Mouse (Mus musculus) heart, postnatal 25 days (tissue): ENCODE data around the gene Cobll1. TPM values are rescaled to one million over a fixed set of nuclear protein-coding genes. Genes with fewer than 3 reads are reported as not detected.
"Not testable (repeated sequence)": the region's sequence is repeated elsewhere in the genome, so short reads cannot be mapped to it uniquely, and the experiment has no call there.

Source experiments
- DNase-seq: peaks from one replicate; pipeline ENCODE4 v3.0.0; 2022; ENCODE audit warnings: low spot score
- intact Hi-C: fragments of 180-260 bp; cut with DNase I; formaldehyde crosslinking; loops from one replicate; pipeline ENCODE4 v1.15.1; 2025
- total RNA-seq, 2 experiments: library from RNA; stranded (reverse); gene quantifications; 2 replicates each; pipeline ENCODE4 v1.2.3; 2021

Gene Cobll1
- 10 to 100 TPM; 56.6 to 61.6 TPM for total RNA-seq

DNA sequence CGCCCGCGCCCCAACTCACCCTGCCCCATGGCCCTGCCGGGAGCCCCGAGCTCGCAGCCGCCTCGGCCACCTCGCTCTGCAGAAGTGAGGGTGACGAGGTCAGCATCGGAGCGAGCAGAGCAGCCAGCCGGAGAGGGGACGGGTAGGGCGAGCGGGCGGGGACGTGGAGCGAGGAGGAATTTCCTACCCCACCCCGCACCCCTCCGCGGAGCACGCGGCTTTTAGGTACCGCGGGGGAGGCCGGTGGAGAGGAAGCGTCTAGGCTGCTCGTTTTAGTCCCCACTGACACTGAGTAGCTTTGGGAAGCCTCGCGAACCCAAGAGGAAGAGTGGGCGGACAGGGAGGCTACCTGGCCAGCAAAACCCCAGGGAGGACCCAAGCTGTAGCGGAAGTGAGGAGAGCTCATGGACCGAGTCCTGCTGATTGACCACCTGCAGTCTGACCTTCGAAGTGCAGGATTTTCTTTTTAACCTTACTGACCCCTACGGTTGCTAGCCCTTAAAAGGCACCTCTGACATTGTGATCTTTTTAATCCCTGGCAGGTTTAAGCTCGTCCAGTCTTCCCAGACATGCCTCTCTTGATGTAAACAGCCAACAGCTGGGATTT lies at the start of gene Cobll1:
Gene Cobll1 (minus strand): TSS at position 440 of the 607 bp plus-strand sequence.
- DNase-seq: no peak
- intact Hi-C loops: loop anchor here (2.0 to 5.0 kb wide), 4 partner anchors 46 to 217 kb away; partner anchors contain the start of gene Grb14

DNA sequence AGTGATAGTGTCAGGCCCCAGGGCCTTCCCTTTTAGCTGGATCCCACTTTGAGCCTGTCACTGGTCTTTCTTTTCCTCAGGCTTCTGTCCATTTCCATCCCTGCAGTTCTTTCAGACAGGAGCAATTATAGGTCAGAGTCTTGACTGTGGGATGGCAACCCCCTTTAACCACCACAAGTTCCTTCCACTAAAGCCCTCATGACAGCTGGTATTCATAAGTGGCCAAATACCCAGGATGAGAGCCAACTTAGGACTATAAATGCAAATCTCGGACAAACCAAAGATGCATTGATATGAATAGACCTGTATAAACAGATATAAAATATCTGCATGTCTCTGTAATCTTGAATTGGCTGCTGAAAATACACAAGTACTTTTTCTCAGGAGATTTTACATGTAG lies 49.5 kb upstream of the Cobll1 start:
- no peak for DNase-seq
- intact Hi-C loops: no loop called here

DNA sequence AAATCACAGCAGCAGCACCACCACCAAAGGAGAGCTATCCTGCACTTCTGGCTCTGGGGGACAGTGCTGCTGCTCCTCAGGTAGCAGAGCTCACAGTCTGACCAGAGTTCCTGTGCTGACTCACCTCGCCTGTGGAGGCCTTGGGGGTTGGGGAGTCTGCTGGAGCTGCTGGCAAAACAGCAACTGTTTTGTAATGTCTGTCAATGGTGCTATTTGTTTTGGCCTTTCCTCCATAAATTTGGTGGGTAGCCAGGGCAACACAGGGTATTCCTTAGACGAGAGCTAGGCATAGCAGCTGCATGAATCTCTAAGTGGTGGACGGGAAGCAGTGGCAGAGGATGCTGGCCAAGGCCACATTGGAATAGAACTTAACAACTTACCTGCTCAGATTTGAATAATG lies 46.2 kb upstream of the Cobll1 start:
- no peak for DNase-seq
- intact Hi-C loops: no loop called here

DNA sequence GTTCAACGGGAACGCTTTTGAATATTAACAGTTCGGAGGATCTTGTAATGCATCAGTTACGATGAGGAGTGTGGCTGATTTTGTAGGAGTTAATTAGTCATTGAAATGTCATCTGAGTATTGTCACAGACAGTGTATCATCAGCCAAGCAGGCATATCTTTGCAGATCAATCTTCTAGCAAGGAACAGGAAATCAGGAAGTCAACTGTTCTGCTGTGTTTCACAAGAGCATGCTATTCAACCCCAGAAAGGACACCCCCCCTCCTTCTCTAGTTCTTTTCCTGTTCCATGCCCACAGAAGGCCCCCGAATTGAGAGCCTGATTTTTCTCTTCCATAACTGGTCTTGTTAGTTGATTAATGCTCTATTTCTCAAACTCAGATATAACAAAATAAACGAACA lies 43.8 kb upstream of the Cobll1 start:
- no peak for DNase-seq
- intact Hi-C loops: no loop called here

DNA sequence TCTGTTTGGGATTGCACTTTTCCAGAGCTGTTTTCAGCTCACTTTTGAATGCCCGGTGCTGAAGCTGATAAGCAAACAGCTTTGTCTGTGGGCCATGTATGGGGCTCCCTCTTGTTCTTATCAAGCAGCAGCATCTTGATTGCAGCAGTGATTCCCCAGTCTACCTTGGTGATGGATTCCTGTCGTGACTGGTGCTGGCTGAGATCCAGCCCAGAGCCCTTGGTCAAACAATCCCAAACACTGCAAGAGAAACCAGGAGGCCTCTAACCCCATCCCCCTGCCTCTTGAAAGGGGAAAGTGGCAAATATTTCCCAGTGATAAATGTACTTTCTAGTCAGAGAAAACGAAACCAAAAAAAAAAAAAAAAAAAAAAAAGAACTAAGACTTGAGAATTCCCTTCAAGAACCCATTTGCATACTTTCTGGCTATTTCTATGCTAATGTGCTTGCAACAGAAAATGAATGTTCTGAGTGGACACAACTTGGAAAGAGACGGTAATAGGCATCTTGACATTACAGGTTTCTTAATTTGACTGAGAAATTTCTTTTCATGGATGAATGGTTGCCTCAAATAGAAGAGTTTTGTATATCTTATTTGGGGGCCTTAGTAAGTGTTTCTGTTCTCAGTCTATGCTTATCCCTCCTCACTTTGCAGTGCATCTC lies 40.0 kb upstream of the Cobll1 start:
- intact Hi-C loops: no loop called here
- no peak for DNase-seq

DNA sequence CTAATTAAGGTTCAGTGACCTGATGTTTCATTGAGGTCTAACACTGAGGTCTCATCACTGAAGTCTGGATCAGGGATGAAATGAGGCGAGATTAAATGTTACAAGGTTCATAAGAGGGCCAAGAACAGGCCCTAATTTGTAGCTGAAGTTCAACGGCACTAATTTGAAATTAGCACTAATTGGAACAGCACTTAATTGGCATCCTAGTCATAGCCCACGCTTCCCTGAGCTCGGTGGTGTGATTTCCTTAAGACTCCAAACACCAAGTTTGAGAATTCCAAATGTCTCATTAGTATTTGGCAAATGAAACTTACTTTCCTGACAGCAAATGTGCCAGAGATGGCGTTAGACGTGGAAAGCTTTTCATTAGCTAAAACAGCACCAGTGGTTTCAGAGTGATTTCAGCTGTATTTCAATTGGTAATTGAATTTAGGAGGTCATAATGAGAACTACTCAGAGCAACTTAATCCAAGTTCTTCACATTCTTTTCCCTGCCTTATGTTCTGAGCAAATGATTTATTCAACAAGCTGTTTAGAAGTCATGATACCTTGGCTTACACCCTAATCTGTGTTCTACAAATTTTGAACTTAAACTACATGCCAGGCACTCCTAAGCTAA lies 36.3 kb upstream of the Cobll1 start:
- intact Hi-C loops: no loop called here

DNA sequence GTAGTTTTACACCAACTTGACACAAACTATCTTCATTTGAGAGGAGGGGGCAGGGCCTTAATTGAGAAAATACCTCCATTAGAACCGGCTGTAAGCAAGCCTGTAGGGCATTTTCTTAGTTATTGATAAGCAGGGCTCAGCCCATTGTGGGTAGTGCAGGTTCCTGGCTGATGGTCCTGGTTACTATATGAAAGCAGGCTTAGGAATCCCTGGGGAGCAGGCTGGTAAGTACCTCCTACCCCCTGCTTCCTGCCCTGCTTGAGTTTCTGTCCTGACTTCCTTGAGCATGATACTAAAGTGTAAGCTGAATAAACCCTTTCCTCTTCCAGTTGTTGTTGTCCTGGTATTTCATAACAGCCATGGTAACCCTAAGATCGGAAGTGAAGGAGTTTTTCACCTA lies 34.7 kb upstream of the Cobll1 start:
- intact Hi-C loops: no loop called here
- DNase-seq: no peak

More for the DNA sequence above, 36.3 kb upstream of the Cobll1 start:
- DNase-seq: no peak

DNA sequence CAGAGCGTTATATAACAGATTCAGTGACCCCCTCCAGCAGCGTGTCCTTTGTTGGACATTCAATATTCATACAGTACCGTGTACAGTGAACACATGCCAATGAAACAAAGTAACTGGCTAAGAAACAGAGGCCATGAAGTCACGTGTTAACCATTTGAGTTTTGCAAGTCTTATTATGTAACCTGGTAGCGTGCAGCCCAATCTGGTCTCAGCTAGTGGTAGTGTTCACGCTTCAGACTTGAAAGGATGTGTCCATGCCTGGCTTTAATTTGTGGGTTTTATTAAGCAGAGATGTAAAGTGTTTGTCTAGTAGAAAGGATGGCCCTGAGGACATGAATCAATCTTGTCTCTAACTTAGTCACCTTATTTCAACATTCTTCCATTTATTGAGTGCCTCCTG lies 29.5 kb upstream of the Cobll1 start:
- intact Hi-C loops: no loop called here
- DNase-seq: no peak

DNA sequence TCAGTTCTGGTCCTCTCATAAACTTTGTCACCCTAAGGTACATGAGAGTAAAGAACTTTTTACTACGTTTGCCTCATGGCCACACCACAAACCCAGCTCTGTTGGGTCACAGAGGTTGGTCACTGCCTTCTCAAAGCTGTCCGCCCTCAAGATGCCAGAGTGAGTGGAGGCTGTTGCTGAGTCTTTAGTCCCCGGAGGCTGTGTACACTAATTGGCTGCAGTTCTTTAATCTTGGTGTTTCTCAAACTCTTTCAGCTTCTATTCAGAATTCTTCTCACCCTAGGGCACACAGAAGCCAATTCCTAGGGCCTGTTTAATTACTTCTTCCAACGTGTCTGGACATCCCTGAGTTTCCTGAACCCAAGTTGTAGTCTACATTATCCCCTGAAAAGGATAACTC lies 28.6 kb upstream of the Cobll1 start:
- intact Hi-C loops: no loop called here
- no peak for DNase-seq

DNA sequence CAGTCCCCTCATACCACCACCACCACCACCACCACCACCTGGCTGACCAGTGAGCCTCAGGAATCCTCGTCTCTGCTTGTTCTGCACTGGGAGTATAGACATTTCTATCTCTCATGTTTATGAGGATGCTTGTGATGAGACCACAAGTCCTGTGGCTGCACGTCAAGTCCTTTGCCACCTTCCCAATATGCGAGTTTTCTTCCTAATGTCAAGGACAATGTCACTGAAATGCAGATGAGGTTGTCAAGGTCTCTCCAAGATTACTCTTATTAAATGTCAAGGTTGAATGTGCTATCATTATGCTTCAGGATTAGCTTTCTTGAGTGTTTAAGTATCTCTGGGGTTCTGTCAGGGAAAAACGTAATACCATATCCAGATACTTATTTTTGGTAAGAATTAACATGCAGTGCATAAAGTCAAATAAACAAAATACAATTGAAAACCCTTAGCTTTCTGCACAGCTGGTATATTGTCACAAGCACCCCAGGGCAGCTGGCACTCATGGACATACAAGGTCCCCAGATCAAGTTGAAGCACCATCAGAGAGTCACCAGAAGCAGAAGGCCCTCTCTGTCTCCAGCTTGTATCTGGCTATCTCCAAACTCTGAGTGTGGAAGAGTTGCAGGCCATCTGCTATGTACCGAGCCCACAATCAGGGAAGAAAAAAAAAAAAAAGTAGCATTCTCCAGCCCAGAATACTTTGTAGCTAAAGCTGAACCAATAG lies 27.5 kb upstream of the Cobll1 start:
- no peak for DNase-seq
- intact Hi-C loops: no loop called here

DNA sequence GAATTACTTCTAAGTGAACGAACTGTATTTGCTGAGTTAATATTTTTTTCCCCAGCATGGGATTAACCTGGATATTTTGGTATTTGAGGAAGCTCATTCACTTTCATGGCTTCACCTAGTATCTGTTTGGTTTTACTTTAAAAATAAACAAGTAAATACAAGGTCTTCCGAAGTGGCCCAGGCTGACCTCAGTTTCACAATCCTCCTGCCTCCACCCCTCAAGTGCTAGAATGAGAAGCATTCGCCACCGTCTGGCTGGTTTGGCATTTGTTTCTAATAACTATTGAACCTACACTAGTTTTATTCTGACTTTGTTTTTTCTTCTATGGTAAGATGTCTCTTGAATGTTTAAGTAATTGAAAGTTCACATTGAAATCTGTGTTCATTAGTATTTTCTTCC lies 23.0 kb upstream of the Cobll1 start:
- intact Hi-C loops: no loop called here

DNA sequence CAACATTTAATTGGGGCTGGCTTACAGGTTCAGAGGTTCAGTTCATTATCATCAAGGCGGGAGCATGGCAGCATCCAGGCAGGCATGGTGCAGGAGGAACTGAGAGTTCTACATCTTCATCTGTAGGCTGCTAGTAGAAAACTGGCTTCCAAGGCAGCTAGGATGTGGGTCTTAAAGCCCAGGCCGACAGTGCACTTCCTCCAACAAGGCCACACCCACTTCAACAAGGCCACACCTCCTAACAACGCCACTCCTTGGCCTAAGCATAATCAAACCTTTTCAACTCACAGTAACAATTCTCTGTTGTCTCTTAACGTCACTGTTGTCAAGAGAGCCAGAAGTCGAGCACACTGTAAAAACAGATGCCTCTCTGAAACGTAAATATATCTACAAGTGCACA lies 21.6 kb upstream of the Cobll1 start:
- DNase-seq, intact Hi-C loops: not testable (repeated sequence)

More for the DNA sequence above, 23.0 kb upstream of the Cobll1 start:
- DNase-seq: no peak

DNA sequence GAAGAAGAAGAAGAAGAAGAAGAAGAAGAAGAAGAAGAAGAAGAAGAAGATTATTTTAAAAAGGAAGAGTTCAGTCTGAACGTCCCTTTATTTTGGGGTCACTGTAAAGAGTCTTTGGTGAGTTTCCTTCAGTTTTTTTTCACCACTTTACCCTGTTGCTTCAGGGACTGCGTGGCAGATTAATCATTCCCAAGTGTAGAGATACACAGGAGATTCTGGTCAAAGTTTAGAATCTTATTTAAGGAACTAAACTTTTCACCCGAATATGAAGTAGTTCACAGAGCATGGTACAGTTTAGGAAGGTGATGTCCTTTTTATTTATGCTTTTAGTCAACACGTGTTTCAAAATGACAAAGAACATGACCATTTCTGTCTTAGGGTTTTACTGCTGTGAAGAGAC lies 21.2 kb upstream of the Cobll1 start:
- no peak for DNase-seq
- intact Hi-C loops: no loop called here

DNA sequence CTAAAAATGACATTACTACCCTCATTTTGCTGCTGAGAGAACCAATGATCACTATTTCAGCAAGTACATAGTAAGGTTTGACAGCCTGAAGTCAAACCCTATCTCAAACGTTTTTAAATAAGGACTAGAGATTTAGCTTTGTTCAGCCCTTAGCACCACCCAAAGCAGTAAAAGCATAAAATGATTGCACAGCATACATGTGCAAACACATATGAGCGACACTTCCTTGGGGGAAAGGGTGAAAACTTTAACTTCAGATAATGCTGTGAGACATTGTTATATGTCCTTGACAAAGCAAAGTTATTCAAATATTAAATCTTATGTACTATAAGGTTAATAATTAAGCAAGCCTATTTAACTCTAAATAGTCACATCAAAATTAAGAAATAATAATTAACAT lies 18.2 kb upstream of the Cobll1 start:
- no peak for DNase-seq
- intact Hi-C loops: no loop called here

DNA sequence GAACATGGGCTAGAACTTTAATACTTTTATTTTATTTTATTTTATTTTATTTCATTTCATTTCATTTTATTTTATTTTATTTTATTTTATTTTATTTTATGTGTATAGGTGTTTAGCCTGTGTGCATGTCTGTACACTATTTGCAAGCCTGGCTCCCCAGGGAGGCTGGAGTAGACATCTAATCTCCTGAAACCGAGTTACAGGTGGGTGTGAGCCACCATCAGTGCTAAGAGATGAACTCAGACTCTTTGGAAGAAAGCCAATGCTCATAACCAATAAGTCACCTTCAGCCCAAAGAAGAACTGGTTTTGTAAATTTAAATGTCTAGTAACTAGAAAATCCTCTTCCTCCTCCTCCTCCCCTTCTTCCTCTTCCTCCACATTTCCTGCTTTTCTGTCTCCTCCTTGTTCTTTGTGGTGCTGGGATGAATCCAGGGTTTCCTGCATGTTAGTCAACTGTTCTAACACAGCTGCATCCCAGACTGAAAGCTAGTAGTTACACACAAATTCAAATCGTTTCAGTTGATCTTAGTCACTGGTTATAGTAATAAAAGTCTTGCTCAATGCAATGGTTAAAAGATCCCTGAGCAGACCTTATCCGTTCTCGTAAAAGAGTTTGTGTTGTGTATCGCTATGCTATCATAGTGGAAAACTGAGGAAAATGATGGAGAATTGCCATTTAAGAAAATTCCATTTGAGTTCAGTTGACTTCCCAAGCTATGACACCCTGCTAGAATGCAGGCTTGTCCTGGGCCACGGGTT lies 17.5 kb upstream of the Cobll1 start:
- no peak for DNase-seq
- intact Hi-C loops: no loop called here

DNA sequence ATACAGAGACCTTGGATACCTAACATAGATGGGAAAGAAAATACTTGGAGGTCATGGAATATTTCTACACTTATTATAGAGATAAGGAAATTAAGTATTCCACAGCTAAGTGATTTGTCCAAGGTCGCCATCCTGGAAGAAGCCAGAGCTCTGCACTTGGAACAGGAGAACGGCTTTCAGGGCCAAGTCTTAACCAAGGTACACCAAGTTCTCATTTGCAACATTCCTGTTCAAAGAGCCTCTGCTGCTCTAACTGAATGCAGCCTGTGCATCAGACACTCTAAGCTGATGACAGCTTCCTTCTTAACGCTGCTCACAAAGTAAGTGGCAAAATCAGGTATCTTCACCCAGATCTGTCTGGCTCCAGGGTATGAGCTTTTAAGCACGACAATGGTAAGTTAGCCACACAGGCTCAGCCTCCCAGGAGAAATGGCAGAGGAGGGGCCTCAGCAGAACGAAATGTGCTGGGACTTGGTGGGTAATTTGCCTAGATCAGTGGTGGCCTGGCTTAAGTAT lies 11.4 kb upstream of the Cobll1 start:
- no peak for DNase-seq
- intact Hi-C loops: no loop called here

DNA sequence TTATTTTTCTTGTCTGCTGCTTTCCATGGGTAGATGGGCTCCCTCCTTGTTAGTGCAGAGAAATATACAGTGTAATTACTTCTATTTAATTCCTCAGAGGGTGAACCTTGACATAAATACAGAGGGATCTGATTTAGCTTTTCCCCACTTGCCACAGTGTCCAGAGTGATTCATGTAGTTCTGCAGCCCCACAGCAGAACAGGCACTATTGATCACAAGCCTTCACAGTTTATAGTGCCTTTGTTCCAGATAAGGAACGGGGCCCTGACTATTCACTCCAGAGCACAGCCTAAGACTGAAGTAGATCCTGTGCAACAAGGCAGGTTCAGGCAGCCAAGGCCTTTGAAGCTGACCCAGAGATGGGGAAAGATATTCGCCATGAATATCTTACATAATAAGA lies 10.4 kb upstream of the Cobll1 start:
- intact Hi-C loops: no loop called here
- no peak for DNase-seq

DNA sequence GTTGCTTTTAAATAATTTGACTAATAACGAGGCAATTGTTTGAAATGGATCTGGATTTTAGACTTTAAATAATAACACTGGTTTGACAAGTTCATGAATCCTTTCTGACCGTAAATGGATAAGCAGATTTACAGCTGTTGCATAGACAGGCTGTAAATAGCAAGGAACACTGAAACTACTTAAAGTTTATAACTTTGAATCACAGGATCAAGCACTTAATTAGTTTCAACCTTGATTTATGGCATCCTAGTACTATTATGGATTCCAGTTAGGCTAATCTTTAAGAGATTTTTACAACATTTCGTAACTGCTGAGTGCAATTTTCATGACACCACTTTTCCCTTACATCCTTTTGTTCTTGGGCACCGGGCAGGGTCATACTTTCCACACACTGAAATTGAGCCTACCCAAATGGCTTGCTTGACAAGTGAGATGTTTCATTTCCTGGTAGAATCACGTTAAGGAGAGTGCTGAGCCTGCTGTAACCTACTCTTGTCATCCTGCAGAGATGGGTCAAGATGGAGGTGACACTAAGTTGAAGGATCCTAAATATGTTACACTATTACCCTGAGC lies 1.1 kb upstream of the Cobll1 start:
- no peak for DNase-seq
- intact Hi-C loops: no loop called here

DNA sequence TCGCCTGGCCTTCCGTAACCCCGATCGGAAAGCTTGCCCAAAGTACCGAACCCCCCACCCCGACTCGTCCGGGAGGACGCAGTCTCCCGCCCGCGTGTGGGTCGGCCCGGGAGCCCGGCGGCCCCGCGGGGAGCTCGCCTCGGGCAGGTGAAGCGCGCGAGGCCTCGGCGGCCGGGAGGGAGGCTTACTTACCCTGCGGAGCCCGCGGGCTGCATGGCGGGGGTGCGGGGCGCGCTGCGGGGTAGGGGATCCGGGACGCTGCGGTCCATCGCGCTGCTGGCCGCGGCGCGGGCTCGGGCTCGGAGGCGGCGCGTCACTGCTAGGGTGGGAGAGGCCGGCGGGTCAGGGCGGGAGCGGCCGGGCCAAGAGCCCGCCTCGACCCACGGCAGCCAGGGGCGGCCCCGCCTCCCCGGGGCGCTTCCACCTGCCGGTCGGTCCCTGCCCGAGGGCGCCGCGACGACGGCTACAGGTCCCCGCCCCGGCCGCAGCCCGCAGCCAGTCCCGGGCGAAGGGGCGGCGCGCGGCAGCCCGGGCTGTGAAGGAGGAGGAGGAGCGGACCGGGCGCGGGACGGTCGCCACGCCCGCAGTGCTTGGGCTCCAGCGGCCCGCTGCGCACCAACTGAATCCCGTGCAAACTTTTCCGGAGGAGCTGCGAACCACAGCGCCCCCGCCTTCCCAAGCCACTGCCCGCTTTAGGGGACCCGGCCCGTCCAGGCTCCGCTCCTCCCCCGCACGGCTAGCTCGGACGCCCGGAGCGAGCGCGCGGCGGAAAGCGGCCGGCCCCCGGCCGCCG lies 836 bp downstream of the Cobll1 start:
- DNase-seq: peak; percentile 79
- intact Hi-C loops: loop anchor here (2.0 to 5.0 kb wide), 4 partner anchors 46 to 216 kb away; partner anchors contain the start of gene Grb14
